Mouse (Mus musculus) pancreas, adult 10 weeks (tissue): ENCODE results near the gene Slc45a3. TPM values are rescaled to one million over a fixed set of nuclear protein-coding genes. Genes with fewer than 3 reads are reported as not detected.

Source experiments
- polyA plus RNA-seq: library from polyadenylated mRNA; stranded (reverse); fragments of 350-450 nt; fragmentation: Illumina TruSeq; extraction: RNeasy Lipid Tissue Mini Kit (QIAGEN cat#74804); gene quantifications from one replicate; pipeline ENCODE4 v1.2.3, GENCODE M21; 2015; ENCODE audit warnings: low read depth, low replicate concordance; ENCODE audit not compliant: insufficient read depth

Gene Slc45a3
- 0.55 TPM for polyA plus RNA-seq

GRCm38 (mm10) chr1:131962606-131963084 lies at the start of gene Slc45a3:
Gene Slc45a3, plus strand, starts transcription at chr1:131962967.

GRCm38 (mm10) chr1:132007282-132007815 lies 44.6 kb downstream of the Slc45a3 start, which contains the start of gene Elk4:
Gene Elk4, plus strand, starts transcription at chr1:132007607.

Other genes with a start within 250 kb of the Slc45a3 start
- not detected for gene Slc26a9, start 218.9 kb upstream of the Slc45a3 start, polyA plus RNA-seq
- gene Pm20d1, start 165.6 kb upstream of the Slc45a3 start, polyA plus RNA-seq = 0.89 TPM
- 20.8 TPM for gene Slc41a1, start 135.5 kb upstream of the Slc45a3 start, polyA plus RNA-seq
- gene Rab29, start 95.7 kb upstream of the Slc45a3 start, polyA plus RNA-seq = 8.0 TPM
- 5.5 TPM for gene Nucks1, start 52.4 kb upstream of the Slc45a3 start, polyA plus RNA-seq
- 11.0 TPM for gene Elk4, start 44.6 kb downstream of the Slc45a3 start, polyA plus RNA-seq
- gene Mfsd4a, start 105.1 kb downstream of the Slc45a3 start, polyA plus RNA-seq = 2.4 TPM
- 9.9 TPM for gene Cdk18, start 176.7 kb downstream of the Slc45a3 start, polyA plus RNA-seq
- gene Lemd1, start 228.5 kb downstream of the Slc45a3 start, polyA plus RNA-seq = not detected
- not detected for gene AC124108.1, start 228.5 kb downstream of the Slc45a3 start, polyA plus RNA-seq